Mouse (Mus musculus) hindbrain, embryonic 10.5 days (tissue): ENCODE data around the gene Olfr432. TPM values are rescaled to one million over a fixed set of nuclear protein-coding genes. Genes with fewer than 3 reads are reported as not detected.
"Not testable (repeated sequence)": the region's sequence is repeated elsewhere in the genome, so short reads cannot be mapped to it uniquely, and the experiment has no call there.

Experiments
- DNase-seq: peaks from one replicate; pipeline ENCODE4 v3.0.0-alpha.2; 2017; ENCODE audit warnings: low spot score
- H3K27ac ChIP-seq: fragments of 300-500 bp; sonication (generic); 2 replicates; pipeline ENCODE4 v1.5.1; 2016; ENCODE audit warnings: mild to moderate bottlenecking, moderate library complexity
- H3K27me3 ChIP-seq: fragments of 300-500 bp; sonication (generic); 2 replicates; pipeline ENCODE4 v1.6.1; 2016; ENCODE audit warnings: mild to moderate bottlenecking; ENCODE audit not compliant: poor library complexity, insufficient read depth, severe bottlenecking
- H3K36me3 ChIP-seq: fragments of 300-500 bp; sonication (generic); 2 replicates; pipeline ENCODE4 v1.6.1; 2016; ENCODE audit warnings: mild to moderate bottlenecking, moderate library complexity
- H3K4me1 ChIP-seq: fragments of 300-500 bp; sonication (generic); replicated peaks from 2 replicates; pipeline ENCODE4 v1.6.1; 2016; ENCODE audit warnings: mild to moderate bottlenecking
- H3K4me3 ChIP-seq: fragments of 300-500 bp; sonication (generic); 2 replicates; pipeline ENCODE4 v1.5.1; 2016; ENCODE audit warnings: mild to moderate bottlenecking, moderate library complexity
- H3K9me3 ChIP-seq: fragments of 300-500 bp; sonication (generic); 2 replicates; pipeline ENCODE4 v1.6.1; 2016; ENCODE audit warnings: mild to moderate bottlenecking, moderate library complexity
- WGBS: fragments of 180-500 bp; shearing (Covaris S2); methylation state at CpG from one replicate; pipeline ENCODE4 v1.1.7; 2016; 5-methylcytosine and 5-hydroxymethylcytosine counted together
- polyA plus RNA-seq: library from polyadenylated mRNA; unstranded; fragments of >200 nt; fragmentation: Nextera tagmentation; extraction: Ambion mirVana; gene quantifications from 2 replicates; pipeline ENCODE4 v1.2.1, GENCODE M21; 2016

Gene Olfr432
- polyA plus RNA-seq, result not detected in 2 replicates

DNA sequence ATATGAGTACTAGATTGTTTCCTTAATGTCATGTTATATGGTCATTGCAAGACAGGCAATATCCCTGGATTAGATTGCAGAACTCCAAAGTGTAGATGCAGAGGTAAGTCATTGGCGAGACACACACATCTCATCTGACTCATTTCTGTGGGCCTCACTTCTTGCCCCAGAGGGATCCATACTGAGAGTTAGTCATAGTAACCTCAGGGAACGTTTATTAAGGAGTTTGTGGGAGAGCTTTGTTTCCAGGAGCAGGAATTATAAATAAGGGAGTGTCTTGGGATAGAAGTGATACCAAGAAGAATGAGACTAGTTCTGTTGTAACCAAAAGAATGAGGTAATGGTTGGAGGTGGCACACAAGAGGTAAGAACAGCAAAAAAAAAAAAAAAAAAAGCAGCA is at the start of gene Olfr432:
TSS of gene Olfr432 (plus strand) at position 313 of the 400 bp plus-strand sequence.
- Histone ChIP-seq H3K4me3 (no peak within 1 kb of the TSS), H3K27me3 (no peaks in the 10 kb centered on the region), H3K27ac (no peak within 1 kb of the TSS), H3K9me3 (no peaks in the 10 kb centered on the region), H3K36me3 (no peaks in the 10 kb centered on the region), H3K4me1 (no peaks in the 10 kb centered on the region)
- DNase-seq, result no peak
- WGBS, result 77% methylated on average over 2 of the region's 2 CpGs

DNA sequence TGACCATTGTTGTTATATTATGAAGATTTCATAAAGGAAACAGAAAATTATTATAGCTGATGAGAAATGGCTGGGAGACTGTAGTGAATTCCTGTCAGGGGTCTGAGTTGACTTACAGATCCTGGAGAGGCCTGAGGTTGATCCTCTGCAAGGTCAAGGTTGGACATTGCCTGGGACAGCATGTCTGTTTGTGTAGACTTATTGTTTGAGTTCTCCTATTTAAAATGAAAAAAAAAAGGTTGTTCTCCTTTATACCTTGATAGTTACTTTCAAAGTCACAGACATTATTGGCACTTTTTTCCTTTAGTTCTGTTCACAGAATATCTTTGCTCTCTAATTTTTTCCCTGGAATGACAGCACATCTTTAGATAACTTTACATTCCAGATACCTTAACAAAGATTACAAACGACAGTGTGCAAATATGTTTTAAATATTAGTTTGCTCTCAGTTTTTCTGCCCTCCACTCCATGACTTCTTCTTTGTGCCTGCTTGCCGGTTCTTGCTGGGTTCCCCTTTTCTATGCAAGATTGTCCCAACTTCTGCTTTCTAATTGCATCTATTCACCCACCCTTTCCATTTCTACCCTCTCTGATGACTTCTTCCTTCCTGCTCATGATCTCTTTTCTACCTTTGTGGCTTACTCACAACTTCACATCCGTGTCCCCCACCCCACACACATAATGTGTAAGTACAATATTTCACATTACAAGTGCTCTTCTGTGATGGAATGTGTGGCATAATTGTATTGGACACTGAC is 44.5 kb upstream of the Olfr432 start:
- not testable (repeated sequence) for H3K4me3 ChIP-seq, H3K27ac ChIP-seq, H3K36me3 ChIP-seq, H3K4me1 ChIP-seq, DNase-seq, H3K27me3 ChIP-seq, H3K9me3 ChIP-seq
- WGBS, result 84% methylated on average over 2 of the region's 3 CpGs

DNA sequence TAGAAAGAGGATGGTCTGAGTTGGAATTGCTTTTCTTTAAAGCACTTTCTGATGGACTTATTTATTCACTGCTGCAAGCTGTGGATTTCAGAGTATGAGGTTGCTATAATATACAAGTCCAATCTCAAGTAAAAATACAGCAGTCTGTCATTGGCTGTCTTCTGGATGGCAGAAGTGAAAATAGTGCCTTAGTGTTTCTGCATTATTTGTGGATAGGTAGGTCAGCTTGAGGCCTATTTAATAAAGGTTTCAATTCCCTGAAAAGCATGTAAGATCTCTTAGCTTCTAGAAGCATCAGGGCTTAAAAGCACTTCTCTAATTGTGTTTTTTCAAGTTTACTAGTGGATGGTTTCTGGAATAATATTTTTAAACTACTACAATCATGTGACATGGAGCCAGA is 42.0 kb upstream of the Olfr432 start:
- not testable (repeated sequence) for DNase-seq, H3K4me1 ChIP-seq, H3K27ac ChIP-seq, H3K27me3 ChIP-seq, H3K4me3 ChIP-seq, H3K9me3 ChIP-seq, H3K36me3 ChIP-seq

DNA sequence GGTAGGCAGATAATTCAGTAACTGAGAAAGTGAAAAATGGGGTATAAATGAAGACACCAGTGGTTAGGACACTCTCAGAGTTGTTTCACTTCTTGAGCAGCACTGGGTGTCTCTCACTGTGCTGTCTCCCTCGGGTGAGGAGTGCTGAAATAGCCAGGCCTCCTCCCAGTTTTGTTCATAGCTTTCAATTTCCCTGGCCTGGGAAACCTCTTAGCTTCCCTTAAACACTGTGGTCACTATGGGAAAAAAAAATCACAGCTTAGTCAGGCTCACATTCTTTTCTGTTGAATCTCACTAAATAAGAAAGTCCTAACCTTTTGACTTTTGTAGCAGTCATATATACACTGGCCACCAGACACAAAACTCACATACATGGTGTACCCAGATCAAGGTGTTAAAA is 17.3 kb upstream of the Olfr432 start, which contains the start of gene Ifi205:
TSS of gene Ifi205 (minus strand) at position 113 of the 400 bp plus-strand sequence.
- no peaks in the 10 kb centered on the region for H3K27me3 ChIP-seq
- WGBS, result 57% methylated on average over 1 of the region's 1 CpGs
- no peaks in the 10 kb centered on the region for H3K4me1 ChIP-seq
- no peak within 1 kb of the TSS for H3K27ac ChIP-seq
- no peaks in the 10 kb centered on the region for H3K36me3 ChIP-seq
- H3K9me3 ChIP-seq, result no peaks in the 10 kb centered on the region
- no peak for DNase-seq
- H3K4me3 ChIP-seq, result no peak within 1 kb of the TSS

DNA sequence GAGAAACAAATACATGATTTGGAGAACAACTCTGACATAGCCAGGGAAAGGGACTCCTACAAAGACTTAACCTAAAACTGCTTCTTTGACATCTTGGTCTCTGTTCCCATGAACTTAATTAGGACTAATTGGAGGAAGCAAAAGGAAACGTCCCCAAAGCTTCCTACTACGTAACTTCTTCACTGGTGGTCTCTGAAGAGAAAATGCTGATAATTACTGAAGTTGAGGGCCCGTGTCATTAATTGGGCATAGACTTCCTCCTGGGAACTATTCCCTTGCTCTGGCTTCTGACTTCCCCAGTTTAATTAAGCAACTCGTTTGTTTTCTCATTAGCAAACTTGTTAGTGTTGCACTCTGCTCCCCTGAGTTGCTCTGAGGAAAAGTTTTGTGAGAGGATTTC is 13.2 kb upstream of the Olfr432 start:
- no peaks in the 10 kb centered on the region for H3K27me3 ChIP-seq
- H3K4me3 ChIP-seq, result no peak overlapping the region
- H3K9me3 ChIP-seq, result no peaks in the 10 kb centered on the region
- no peak overlapping the region for H3K27ac ChIP-seq
- 71% methylated on average over 4 of the region's 4 CpGs for WGBS
- no peak for DNase-seq
- no peaks in the 10 kb centered on the region for H3K4me1 ChIP-seq
- H3K36me3 ChIP-seq, result no peaks in the 10 kb centered on the region

DNA sequence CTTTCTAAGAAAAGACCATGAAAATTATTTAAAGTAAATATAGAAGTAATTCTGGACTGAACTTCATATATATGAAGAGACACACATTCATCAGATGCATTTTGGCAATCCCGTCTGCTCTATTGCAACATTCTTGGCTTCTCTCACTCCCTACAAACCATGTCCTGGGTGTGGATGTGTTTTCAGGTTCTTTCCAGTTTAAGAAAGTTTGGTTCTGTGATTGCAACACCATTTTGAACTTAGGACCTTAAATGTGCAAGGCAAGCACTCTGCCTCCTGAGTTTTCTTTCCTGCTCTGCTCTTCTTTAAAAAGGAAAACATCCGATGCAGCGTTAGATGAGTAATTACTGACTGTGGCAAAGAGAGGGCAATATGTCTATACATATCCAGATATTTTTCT is 10.5 kb upstream of the Olfr432 start:
- Histone ChIP-seq H3K27me3 (no peaks in the 10 kb centered on the region), H3K36me3 (no peaks in the 10 kb centered on the region), H3K4me1 (no peaks in the 10 kb centered on the region), H3K9me3 (no peaks in the 10 kb centered on the region), H3K4me3 (no peak overlapping the region), H3K27ac (no peak overlapping the region)
- WGBS, result 97% methylated on average over 3 of the region's 3 CpGs
- DNase-seq, result no peak

DNA sequence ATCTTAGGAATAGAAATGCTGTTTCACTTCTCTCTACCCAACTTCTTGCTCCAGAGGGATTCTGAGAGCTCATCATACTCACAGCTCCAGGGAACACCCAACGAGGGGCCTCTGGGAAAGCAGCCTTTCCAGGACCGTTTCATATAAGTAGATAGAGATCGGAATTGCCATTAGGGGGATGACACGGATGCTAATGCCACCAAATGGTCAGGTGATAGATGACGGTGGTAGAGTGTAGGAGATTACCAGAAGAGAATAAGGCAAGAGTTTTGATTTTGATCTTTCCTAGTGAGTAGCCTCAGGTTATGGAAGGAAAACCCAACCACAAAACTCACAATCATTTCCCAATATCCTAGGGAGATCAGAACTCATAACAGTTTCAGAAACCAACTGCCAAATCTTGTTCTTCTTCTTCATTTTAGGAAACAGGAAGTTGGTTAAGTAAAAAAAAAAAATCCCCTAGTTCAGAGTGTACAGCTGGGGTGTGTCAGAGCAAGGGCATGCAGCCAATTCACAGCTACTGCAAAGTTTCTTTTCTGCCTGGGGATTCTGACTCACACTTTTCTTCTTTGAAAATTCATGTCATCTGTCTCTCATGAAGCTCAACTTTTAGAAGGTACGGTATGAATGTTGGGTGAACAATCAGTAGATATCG is 8.4 kb upstream of the Olfr432 start, which contains the start of gene Olfr433:
TSS of gene Olfr433 (plus strand) at position 183 of the 655 bp plus-strand sequence.
- H3K36me3 ChIP-seq, result no peaks in the 10 kb centered on the region
- no peak within 1 kb of the TSS for H3K4me3 ChIP-seq
- no peaks in the 10 kb centered on the region for H3K27me3 ChIP-seq
- H3K27ac ChIP-seq, result no peak within 1 kb of the TSS
- H3K4me1 ChIP-seq, result no peaks in the 10 kb centered on the region
- DNase-seq, result no peak
- H3K9me3 ChIP-seq, result no peaks in the 10 kb centered on the region
- 83% methylated on average over 7 of the region's 7 CpGs for WGBS

DNA sequence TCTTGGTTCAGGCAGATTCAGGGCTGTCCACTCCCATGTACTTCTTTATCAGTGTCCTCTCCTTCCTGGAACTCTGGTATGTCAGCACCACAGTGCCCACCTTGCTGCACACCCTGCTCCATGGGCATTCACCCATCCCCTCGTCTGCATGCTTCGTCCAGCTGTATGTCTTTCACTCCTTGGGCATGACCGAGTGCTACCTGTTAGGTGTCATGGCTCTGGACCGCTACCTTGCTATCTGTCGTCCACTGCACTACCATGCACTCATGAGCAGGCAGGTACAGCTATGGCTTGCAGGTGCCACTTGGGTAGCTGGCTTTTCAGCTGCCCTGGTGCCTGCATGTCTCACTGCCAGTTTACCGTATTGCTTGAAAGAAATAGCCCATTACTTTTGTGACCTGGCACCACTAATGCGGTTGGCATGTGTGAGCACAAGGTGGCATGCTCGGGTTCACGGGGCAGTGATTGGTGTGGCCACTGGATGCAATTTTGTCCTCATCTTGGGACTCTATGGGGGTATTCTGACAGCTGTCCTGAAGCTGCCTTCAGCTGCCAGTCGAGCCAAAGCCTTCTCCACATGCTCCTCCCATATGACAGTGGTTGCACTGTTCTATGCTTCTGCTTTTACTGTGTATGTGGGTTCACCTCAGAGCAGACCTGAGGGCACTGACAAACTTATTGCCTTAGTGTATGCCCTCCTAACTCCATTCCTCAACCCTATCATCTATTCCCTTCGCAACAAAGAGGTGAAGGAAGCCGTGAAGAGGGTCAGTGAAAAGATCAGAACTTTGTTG is 6.7 kb upstream of the Olfr432 start:
- H3K36me3 ChIP-seq, DNase-seq, H3K27me3 ChIP-seq, H3K4me1 ChIP-seq, H3K4me3 ChIP-seq, H3K27ac ChIP-seq, H3K9me3 ChIP-seq: not testable (repeated sequence)
- 89% methylated on average over 12 of the region's 12 CpGs for WGBS

DNA sequence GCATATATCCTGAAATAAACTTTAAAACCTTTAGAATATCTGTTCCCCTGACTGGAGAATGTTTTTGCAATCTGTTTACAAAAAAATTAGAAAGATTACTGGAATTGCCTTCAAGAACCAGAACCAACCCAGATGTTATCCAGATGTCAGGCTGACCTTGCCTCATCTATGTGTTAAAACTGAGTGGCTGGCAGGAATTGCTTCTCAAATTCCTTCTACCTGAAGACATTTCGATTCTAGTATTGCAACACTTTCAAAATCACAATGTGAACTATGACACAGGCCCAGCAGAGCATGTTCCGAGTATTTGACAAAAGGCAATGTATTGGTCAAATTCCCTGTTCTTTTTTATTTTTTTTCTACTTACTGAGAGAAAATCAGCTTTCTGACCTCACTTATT is 4.6 kb upstream of the Olfr432 start:
- H3K36me3 ChIP-seq, result no peaks in the 10 kb centered on the region
- H3K27me3 ChIP-seq, result no peaks in the 10 kb centered on the region
- 76% methylated on average over 2 of the region's 2 CpGs for WGBS
- no peak overlapping the region for H3K27ac ChIP-seq
- DNase-seq, result no peak
- no peaks in the 10 kb centered on the region for H3K4me1 ChIP-seq
- H3K4me3 ChIP-seq, result no peak overlapping the region
- H3K9me3 ChIP-seq, result no peaks in the 10 kb centered on the region

DNA sequence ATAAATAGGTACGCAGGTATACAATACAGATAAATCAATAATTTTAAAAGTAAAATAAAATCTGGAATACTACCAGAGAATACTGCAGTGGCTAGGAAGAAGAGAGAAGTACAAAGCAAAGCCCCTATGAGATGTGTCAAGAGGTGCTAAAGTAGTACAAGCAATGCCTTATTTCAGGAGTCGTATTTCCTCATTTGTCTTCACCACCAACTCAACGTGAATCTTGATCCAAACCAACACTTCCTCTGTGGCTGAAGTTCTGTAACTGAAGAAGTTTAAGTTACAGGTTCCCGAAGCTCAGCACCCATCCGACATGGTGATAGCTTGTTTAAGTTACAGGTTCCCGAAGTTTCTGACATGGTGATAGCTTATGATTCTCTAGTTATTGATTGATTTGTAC is 778 bp upstream of the Olfr432 start:
- not testable (repeated sequence) for H3K36me3 ChIP-seq, H3K4me1 ChIP-seq, H3K4me3 ChIP-seq, H3K27ac ChIP-seq, H3K9me3 ChIP-seq, DNase-seq, H3K27me3 ChIP-seq
- 87% methylated on average over 6 of the region's 6 CpGs for WGBS

DNA sequence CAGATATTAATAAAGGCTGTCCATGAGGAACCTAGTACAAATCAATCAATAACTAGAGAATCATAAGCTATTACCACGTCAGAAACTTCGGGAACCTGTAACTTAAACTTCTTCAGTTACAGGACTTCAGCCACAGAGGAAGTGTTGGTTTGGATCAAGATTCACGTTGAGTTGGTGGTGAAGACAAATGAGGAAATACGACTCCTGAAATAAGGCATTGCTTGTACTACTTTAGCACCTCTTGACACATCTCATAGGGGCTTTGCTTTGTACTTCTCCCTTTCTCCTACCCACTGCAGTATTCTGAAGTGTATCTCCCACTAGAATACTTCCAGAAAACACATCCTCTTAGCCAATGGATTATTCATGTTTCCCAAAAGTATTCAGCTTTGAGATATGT is 352 bp downstream of the Olfr432 start:
- not testable (repeated sequence) for H3K4me3 ChIP-seq, H3K27me3 ChIP-seq, H3K36me3 ChIP-seq, DNase-seq, H3K4me1 ChIP-seq, H3K27ac ChIP-seq, H3K9me3 ChIP-seq
- 81% methylated on average over 4 of the region's 4 CpGs for WGBS

DNA sequence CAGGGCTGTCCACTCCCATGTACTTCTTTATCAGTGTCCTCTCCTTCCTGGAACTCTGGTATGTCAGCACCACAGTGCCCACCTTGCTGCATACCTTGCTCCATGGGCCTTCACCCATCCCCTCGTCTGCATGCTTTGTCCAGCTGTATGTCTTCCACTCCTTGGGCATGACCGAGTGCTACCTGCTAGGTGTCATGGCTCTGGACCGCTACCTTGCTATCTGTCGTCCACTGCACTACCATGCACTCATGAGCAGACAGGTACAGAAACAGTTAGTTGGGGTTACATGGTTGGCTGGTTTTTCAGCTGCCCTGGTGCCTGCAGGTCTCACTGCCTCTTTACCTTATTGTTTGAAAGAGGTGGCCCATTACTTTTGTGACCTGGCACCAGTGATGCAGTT is 1.5 kb downstream of the Olfr432 start:
- Histone ChIP-seq H3K27me3 (no peaks in the 10 kb centered on the region), H3K9me3 (no peaks in the 10 kb centered on the region), H3K36me3 (no peaks in the 10 kb centered on the region), H3K27ac (no peak overlapping the region), H3K4me3 (no peak overlapping the region), H3K4me1 (no peaks in the 10 kb centered on the region)
- WGBS, result 88% methylated on average over 4 of the region's 4 CpGs
- DNase-seq, result no peak

DNA sequence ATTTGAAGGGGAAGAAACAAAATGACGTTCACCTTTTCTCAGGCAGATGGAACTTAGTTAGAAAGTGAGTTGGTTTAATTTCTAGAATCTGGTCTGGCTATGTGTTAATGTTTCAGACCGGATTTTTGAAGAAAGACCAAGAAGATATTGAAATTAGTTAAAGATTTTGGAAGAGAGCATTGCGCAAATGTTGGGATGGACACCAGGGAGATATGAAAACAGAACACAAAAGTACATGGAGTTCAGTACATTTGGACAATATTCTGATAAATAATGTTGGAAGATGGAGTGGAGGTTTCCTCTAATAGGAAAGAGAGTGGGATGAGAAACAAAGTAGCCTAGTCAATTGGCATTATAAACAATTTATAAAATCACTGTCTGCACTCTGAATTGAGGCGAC is 2.5 kb downstream of the Olfr432 start:
- Histone ChIP-seq H3K4me3 (no peak overlapping the region), H3K27ac (no peak overlapping the region), H3K9me3 (no peaks in the 10 kb centered on the region), H3K4me1 (no peaks in the 10 kb centered on the region), H3K36me3 (no peaks in the 10 kb centered on the region), H3K27me3 (no peaks in the 10 kb centered on the region)
- no peak for DNase-seq
- WGBS, result 89% methylated on average over 4 of the region's 4 CpGs
